Mouse (Mus musculus) adrenal gland, adult (tissue): ENCODE results near the gene Ntm.

Source experiments
- DNase-seq, 2 experiments: peaks; one replicate each; pipeline ENCODE4 v3.0.0; 2022 to 2023; ENCODE audit warnings: low spot score in 1 of 2; ENCODE audit not compliant: inconsistent age in 2 of 2

The Ntm gene

GRCm38 (mm10) chr9:29514588-29515356 is 448.2 kb downstream of the Ntm start:
- no peak for DNase-seq

- DNase-seq: no peak
These were observed 466.9 kb downstream of the Ntm start for GRCm38 (mm10) chr9:29496002-29496401.

- DNase-seq: no peak
These were observed 480.7 kb downstream of the Ntm start for GRCm38 (mm10) chr9:29482272-29482671.

GRCm38 (mm10) chr9:29479051-29479450 is 483.9 kb downstream of the Ntm start:
- no peak for DNase-seq

GRCm38 (mm10) chr9:29477219-29477618 is 485.7 kb downstream of the Ntm start:
- peak in 1 of 2 experiments; percentile 22 for DNase-seq

GRCm38 (mm10) chr9:29473418-29473817 is 489.5 kb downstream of the Ntm start:
- no peak for DNase-seq

- no peak for DNase-seq
These were observed 490.7 kb downstream of the Ntm start for GRCm38 (mm10) chr9:29472226-29472625.

GRCm38 (mm10) chr9:29464756-29465155 is 498.2 kb downstream of the Ntm start:
- no peak for DNase-seq

GRCm38 (mm10) chr9:29462970-29463593 is 499.9 kb downstream of the Ntm start:
- no peak for DNase-seq

- DNase-seq: peak; percentile 27 to 82
These were observed 504.9 kb downstream of the Ntm start for GRCm38 (mm10) chr9:29457976-29458572.

GRCm38 (mm10) chr9:29456014-29456413 is 506.9 kb downstream of the Ntm start:
- no peak for DNase-seq

- no peak for DNase-seq
These were observed 511.7 kb downstream of the Ntm start for GRCm38 (mm10) chr9:29451232-29451631.

GRCm38 (mm10) chr9:29444001-29444400 is 518.9 kb downstream of the Ntm start:
- no peak for DNase-seq

- no peak for DNase-seq
These were observed 523.5 kb downstream of the Ntm start for GRCm38 (mm10) chr9:29439401-29439800.

GRCm38 (mm10) chr9:29434611-29435010 is 528.3 kb downstream of the Ntm start:
- DNase-seq: no peak

GRCm38 (mm10) chr9:29433910-29434309 is 529.0 kb downstream of the Ntm start:
- no peak for DNase-seq

GRCm38 (mm10) chr9:29433156-29433555 is 529.8 kb downstream of the Ntm start:
- DNase-seq: no peak

GRCm38 (mm10) chr9:29431590-29431989 is 531.4 kb downstream of the Ntm start:
- peak in 1 of 2 experiments; percentile 24 for DNase-seq

- no peak for DNase-seq
These were observed 532.8 kb downstream of the Ntm start for GRCm38 (mm10) chr9:29430189-29430588.

GRCm38 (mm10) chr9:29428322-29428721 is 534.6 kb downstream of the Ntm start:
- peak in 1 of 2 experiments; percentile 30 for DNase-seq

- no peak for DNase-seq
These were observed 536.7 kb downstream of the Ntm start for GRCm38 (mm10) chr9:29426261-29426660.

- DNase-seq: no peak
These were observed 547.4 kb downstream of the Ntm start for GRCm38 (mm10) chr9:29415578-29415977.
